Mouse (Mus musculus): ENCODE data around the gene Litaf. TPM values are rescaled to one million over a fixed set of nuclear protein-coding genes. Genes with fewer than 3 reads are reported as not detected.
A peak's percentile ranks its signal among the peaks of the same experiment; 100 is the strongest.

The Litaf gene
- polyA plus RNA-seq, 1 experiment: 17.6 TPM

- no peak overlapping the region for H3K27ac ChIP-seq (replicated peaks; ENCODE audit: low read depth, low read length)
- H3K4me1 ChIP-seq (ENCODE audit: control insufficient read depth, insufficient read depth, insufficient read length, low read length): peaks cover 15% of the 10 kb centered on the region
- H3K4me3 ChIP-seq (ENCODE audit: insufficient read depth, low read depth, low read length): no peak overlapping the region
These were observed 14.8 kb downstream of the Litaf start for GRCm38 (mm10) chr16:11051134-11051533.

- Histone ChIP-seq H3K27ac (replicated peaks; ENCODE audit: low read depth, low read length) (no peak overlapping the region), H3K4me1 (ENCODE audit: control insufficient read depth, insufficient read depth, insufficient read length, low read length) (peaks cover 15% of the 10 kb centered on the region)
These were observed 15.7 kb downstream of the Litaf start for GRCm38 (mm10) chr16:11050226-11050625.

GRCm38 (mm10) chr16:11047130-11047529 is 18.8 kb downstream of the Litaf start:
- Histone ChIP-seq H3K4me1 (ENCODE audit: control insufficient read depth, insufficient read depth, insufficient read length, low read length) (peaks cover 17% of the 10 kb centered on the region), H3K4me3 (ENCODE audit: insufficient read depth, low read depth, low read length) (no peak overlapping the region), H3K27ac (replicated peaks; ENCODE audit: low read depth, low read length) (peak overlapping the region; percentile 59; the same call in 1 of the 2 replicates)

More at GRCm38 (mm10) chr16:11050226-11050625, 15.7 kb downstream of the Litaf start:
- no peak overlapping the region for H3K4me3 ChIP-seq (ENCODE audit: insufficient read depth, low read depth, low read length)

- no peak overlapping the region for H3K4me3 ChIP-seq (ENCODE audit: insufficient read depth, low read depth, low read length)
- peak overlapping the region; percentile 69 for H3K27ac ChIP-seq (replicated peaks; ENCODE audit: low read depth, low read length)
- peaks cover 17% of the 10 kb centered on the region for H3K4me1 ChIP-seq (ENCODE audit: control insufficient read depth, insufficient read depth, insufficient read length, low read length)
These were observed 19.5 kb downstream of the Litaf start for GRCm38 (mm10) chr16:11046437-11046836.

GRCm38 (mm10) chr16:11043239-11043638 is 22.7 kb downstream of the Litaf start:
- H3K4me3 ChIP-seq (ENCODE audit: insufficient read depth, low read depth, low read length): no peak overlapping the region
- H3K27ac ChIP-seq (replicated peaks; ENCODE audit: low read depth, low read length): no peak overlapping the region

GRCm38 (mm10) chr16:11040603-11041002 is 25.4 kb downstream of the Litaf start:
- H3K4me3 ChIP-seq (ENCODE audit: insufficient read depth, low read depth, low read length): no peak overlapping the region
- no peak overlapping the region for H3K27ac ChIP-seq (replicated peaks; ENCODE audit: low read depth, low read length)
- H3K4me1 ChIP-seq (ENCODE audit: control insufficient read depth, insufficient read depth, insufficient read length, low read length): peaks cover 2% of the 10 kb centered on the region

More at GRCm38 (mm10) chr16:11043239-11043638, 22.7 kb downstream of the Litaf start:
- H3K4me1 ChIP-seq (ENCODE audit: control insufficient read depth, insufficient read depth, insufficient read length, low read length): peaks cover 14% of the 10 kb centered on the region

- Histone ChIP-seq H3K4me3 (ENCODE audit: insufficient read depth, low read depth, low read length) (no peak overlapping the region), H3K27ac (replicated peaks; ENCODE audit: low read depth, low read length) (no peak overlapping the region), H3K4me1 (ENCODE audit: control insufficient read depth, insufficient read depth, insufficient read length, low read length) (no peaks in the 10 kb centered on the region)
These were observed 30.0 kb downstream of the Litaf start for GRCm38 (mm10) chr16:11035790-11036431.

- H3K4me3 ChIP-seq (ENCODE audit: insufficient read depth, low read depth, low read length): no peak overlapping the region
- H3K4me1 ChIP-seq (ENCODE audit: control insufficient read depth, insufficient read depth, insufficient read length, low read length): no peaks in the 10 kb centered on the region
- no peak overlapping the region for H3K27ac ChIP-seq (replicated peaks; ENCODE audit: low read depth, low read length)
These were observed 30.7 kb downstream of the Litaf start for GRCm38 (mm10) chr16:11035273-11035672.

GRCm38 (mm10) chr16:11034193-11034803 is 31.7 kb downstream of the Litaf start:
- H3K4me3 ChIP-seq (ENCODE audit: insufficient read depth, low read depth, low read length): no peak overlapping the region
- no peaks in the 10 kb centered on the region for H3K4me1 ChIP-seq (ENCODE audit: control insufficient read depth, insufficient read depth, insufficient read length, low read length)

GRCm38 (mm10) chr16:11031320-11031719 is 34.6 kb downstream of the Litaf start:
- H3K27ac ChIP-seq (replicated peaks; ENCODE audit: low read depth, low read length): no peak overlapping the region
- H3K4me3 ChIP-seq (ENCODE audit: insufficient read depth, low read depth, low read length): no peak overlapping the region
- no peaks in the 10 kb centered on the region for H3K4me1 ChIP-seq (ENCODE audit: control insufficient read depth, insufficient read depth, insufficient read length, low read length)

More at GRCm38 (mm10) chr16:11034193-11034803, 31.7 kb downstream of the Litaf start:
- H3K27ac ChIP-seq (replicated peaks; ENCODE audit: low read depth, low read length): no peak overlapping the region

- Histone ChIP-seq H3K27ac (replicated peaks; ENCODE audit: low read depth, low read length) (no peak overlapping the region), H3K4me3 (ENCODE audit: insufficient read depth, low read depth, low read length) (no peak overlapping the region), H3K4me1 (ENCODE audit: control insufficient read depth, insufficient read depth, insufficient read length, low read length) (no peaks in the 10 kb centered on the region)
These were observed 35.1 kb downstream of the Litaf start for GRCm38 (mm10) chr16:11030844-11031243.

GRCm38 (mm10) chr16:11028206-11028605 is 37.8 kb downstream of the Litaf start:
- Histone ChIP-seq H3K4me3 (ENCODE audit: insufficient read depth, low read depth, low read length) (no peak overlapping the region), H3K27ac (replicated peaks; ENCODE audit: low read depth, low read length) (no peak overlapping the region), H3K4me1 (ENCODE audit: control insufficient read depth, insufficient read depth, insufficient read length, low read length) (no peaks in the 10 kb centered on the region)

- Histone ChIP-seq H3K27ac (replicated peaks; ENCODE audit: low read depth, low read length) (no peak overlapping the region), H3K4me1 (ENCODE audit: control insufficient read depth, insufficient read depth, insufficient read length, low read length) (no peaks in the 10 kb centered on the region)
These were observed 41.1 kb downstream of the Litaf start for GRCm38 (mm10) chr16:11024841-11025240.

GRCm38 (mm10) chr16:11023618-11024017 is 42.3 kb downstream of the Litaf start:
- no peak overlapping the region for H3K4me3 ChIP-seq (ENCODE audit: insufficient read depth, low read depth, low read length)
- H3K4me1 ChIP-seq (ENCODE audit: control insufficient read depth, insufficient read depth, insufficient read length, low read length): no peaks in the 10 kb centered on the region
- H3K27ac ChIP-seq (replicated peaks; ENCODE audit: low read depth, low read length): no peak overlapping the region

More at GRCm38 (mm10) chr16:11024841-11025240, 41.1 kb downstream of the Litaf start:
- H3K4me3 ChIP-seq (ENCODE audit: insufficient read depth, low read depth, low read length): no peak overlapping the region

GRCm38 (mm10) chr16:11022113-11022489 is 43.9 kb downstream of the Litaf start:
- no peak overlapping the region for H3K27ac ChIP-seq (replicated peaks; ENCODE audit: low read depth, low read length)
- no peak overlapping the region for H3K4me3 ChIP-seq (ENCODE audit: insufficient read depth, low read depth, low read length)
- H3K4me1 ChIP-seq (ENCODE audit: control insufficient read depth, insufficient read depth, insufficient read length, low read length): no peaks in the 10 kb centered on the region; the same call in 1 of the 2 replicates

All from brown adipose tissue, adult 24 weeks (tissue).